Mouse (Mus musculus) kidney, adult 2 months (tissue): ENCODE data around the gene Tmem218. TPM values are rescaled to one million over a fixed set of nuclear protein-coding genes. Genes with fewer than 3 reads are reported as not detected.

Experiments used
- DNase-seq: peaks from one replicate; pipeline ENCODE4 v3.0.0; 2021
- H3K27ac ChIP-seq: fragments of 200-500 bp; 2 replicates; pipeline ENCODE4 v1.5.1; 2012; ENCODE audit warnings: low read depth, low read length, control low read depth, inconsistent platforms; ENCODE audit not compliant: insufficient read depth
- H3K27me3 ChIP-seq: fragments of 200-500 bp; replicated peaks from 2 replicates; pipeline ENCODE4 v1.6.1; 2012; ENCODE audit warnings: mild to moderate bottlenecking, moderate library complexity, low read length, inconsistent platforms; ENCODE audit not compliant: control insufficient read depth, insufficient read depth
- H3K36me3 ChIP-seq: fragments of 200-500 bp; 2 replicates; pipeline ENCODE4 v1.6.1; 2012; ENCODE audit warnings: mild to moderate bottlenecking, moderate library complexity, low read length, inconsistent platforms; ENCODE audit not compliant: control insufficient read depth, insufficient read depth
- H3K4me1 ChIP-seq: fragments of 200-500 bp; 2 replicates; pipeline ENCODE4 v1.6.1; 2011; ENCODE audit warnings: low read length; ENCODE audit not compliant: control insufficient read depth, insufficient read depth
- H3K4me3 ChIP-seq: fragments of 200-500 bp; 2 replicates; pipeline ENCODE4 v1.5.1; 2011; ENCODE audit warnings: mild to moderate bottlenecking, low read depth, low read length, control low read depth; ENCODE audit not compliant: insufficient read depth
- CTCF ChIP-seq: fragments of 200-500 bp; conservative IDR thresholded peaks from 2 replicates; pipeline ENCODE4 v1.5.1; 2011; ENCODE audit warnings: low read depth, mild to moderate bottlenecking, control low read depth, low read length, moderate library complexity, mixed read lengths; ENCODE audit not compliant: insufficient read depth, insufficient read length
- POLR2A ChIP-seq: fragments of 200-500 bp; IDR thresholded peaks from one replicate; pipeline ENCODE4 v1.6.1; 2011; ENCODE audit warnings: low read depth, low read length, control low read depth
- WGBS: fragments of 180-500 bp; shearing (Covaris S2); methylation state at CpG from one replicate; pipeline ENCODE4 v1.1.7; 2018; 5-methylcytosine and 5-hydroxymethylcytosine counted together
- polyA plus RNA-seq: library from polyadenylated mRNA; depleted of rRNA; stranded (reverse); fragments of >200 nt; gene quantifications from 2 replicates; pipeline ENCODE4 v1.2.3, GENCODE M21; 2012; rRNA removed

The Tmem218 gene
- polyA plus RNA-seq, result 3.4 and 4.2 TPM in 2 replicates

GRCm38 (mm10) chr9:37207929-37208411 lies at the start of gene Tmem218:
TSS of gene Tmem218 (plus strand) at chr9:37208223.
- Histone ChIP-seq H3K36me3 (no peaks in the 10 kb centered on the region), H3K4me1 (no peaks in the 10 kb centered on the region), H3K27ac (peak within 1 kb of the TSS; percentile 66), H3K27me3 (no peaks in the 10 kb centered on the region), H3K4me3 (peak within 1 kb of the TSS; percentile 71)
- TF ChIP-seq CTCF (no peak), POLR2A (no peak)
- peak; percentile 98 for DNase-seq
- under 1% methylated on average over 21 of the region's 21 CpGs for WGBS

GRCm38 (mm10) chr9:37160686-37161085 lies 47.3 kb upstream of the Tmem218 start:
- H3K36me3 ChIP-seq, result no peaks in the 10 kb centered on the region
- H3K4me3 ChIP-seq, result no peak overlapping the region
- WGBS, result 90% methylated on average over 2 of the region's 2 CpGs
- H3K27ac ChIP-seq, result no peak overlapping the region
- DNase-seq, result no peak
- no peaks in the 10 kb centered on the region for H3K4me1 ChIP-seq
- H3K27me3 ChIP-seq, result no peaks in the 10 kb centered on the region
- no peak for TF ChIP-seq POLR2A
- no peak for TF ChIP-seq CTCF

GRCm38 (mm10) chr9:37166899-37167298 lies 41.1 kb upstream of the Tmem218 start:
- Histone ChIP-seq H3K36me3 (no peaks in the 10 kb centered on the region), H3K27ac (no peak overlapping the region), H3K27me3 (no peaks in the 10 kb centered on the region), H3K4me1 (no peaks in the 10 kb centered on the region), H3K4me3 (no peak overlapping the region)
- peak; percentile 19 for DNase-seq
- WGBS, result 90% methylated on average over 2 of the region's 2 CpGs
- TF ChIP-seq CTCF (0 out of 2 replicates have a peak, but pooled peaks have one; percentile 19), POLR2A (no peak)

GRCm38 (mm10) chr9:37173376-37173775 lies 34.6 kb upstream of the Tmem218 start:
- no peak overlapping the region for H3K27ac ChIP-seq
- no peaks in the 10 kb centered on the region for H3K4me1 ChIP-seq
- no peaks in the 10 kb centered on the region for H3K27me3 ChIP-seq
- no peak for DNase-seq
- no peak for TF ChIP-seq CTCF
- no peak for TF ChIP-seq POLR2A
- 57% methylated on average over 5 of the region's 5 CpGs for WGBS
- H3K36me3 ChIP-seq, result no peaks in the 10 kb centered on the region
- no peak overlapping the region for H3K4me3 ChIP-seq

GRCm38 (mm10) chr9:37176002-37176401 lies 32.0 kb upstream of the Tmem218 start:
- no peaks in the 10 kb centered on the region for H3K27me3 ChIP-seq
- H3K36me3 ChIP-seq, result no peaks in the 10 kb centered on the region
- H3K4me3 ChIP-seq, result no peak overlapping the region
- no peak overlapping the region for H3K27ac ChIP-seq
- no peaks in the 10 kb centered on the region for H3K4me1 ChIP-seq
- 61% methylated on average over 3 of the region's 3 CpGs for WGBS
- peak; percentile 12 for DNase-seq
- TF ChIP-seq CTCF (no peak), POLR2A (no peak)

GRCm38 (mm10) chr9:37177107-37177506 lies 30.9 kb upstream of the Tmem218 start:
- Histone ChIP-seq H3K36me3 (no peaks in the 10 kb centered on the region), H3K4me1 (no peaks in the 10 kb centered on the region), H3K27ac (no peak overlapping the region), H3K27me3 (no peaks in the 10 kb centered on the region), H3K4me3 (no peak overlapping the region)
- WGBS, result 2% methylated on average over 5 of the region's 5 CpGs
- peak; percentile 58 for DNase-seq
- TF ChIP-seq CTCF (peak; percentile 91), POLR2A (no peak)

GRCm38 (mm10) chr9:37177551-37177950 lies 30.5 kb upstream of the Tmem218 start:
- 67% methylated on average over 8 of the region's 8 CpGs for WGBS
- TF ChIP-seq POLR2A, result no peak
- no peak for TF ChIP-seq CTCF
- no peak for DNase-seq

More at GRCm38 (mm10) chr9:37177551-37177950, 30.5 kb upstream of the Tmem218 start:
- H3K4me1 ChIP-seq, result no peaks in the 10 kb centered on the region
- no peak overlapping the region for H3K4me3 ChIP-seq
- no peaks in the 10 kb centered on the region for H3K36me3 ChIP-seq
- H3K27me3 ChIP-seq, result no peaks in the 10 kb centered on the region
- H3K27ac ChIP-seq, result no peak overlapping the region
